Mouse (Mus musculus): ENCODE measurements around the gene Hist1h2af.
"Not testable (repeated sequence)": the region's sequence is repeated elsewhere in the genome, so short reads cannot be mapped to it uniquely, and the experiment has no call there.

DNA sequence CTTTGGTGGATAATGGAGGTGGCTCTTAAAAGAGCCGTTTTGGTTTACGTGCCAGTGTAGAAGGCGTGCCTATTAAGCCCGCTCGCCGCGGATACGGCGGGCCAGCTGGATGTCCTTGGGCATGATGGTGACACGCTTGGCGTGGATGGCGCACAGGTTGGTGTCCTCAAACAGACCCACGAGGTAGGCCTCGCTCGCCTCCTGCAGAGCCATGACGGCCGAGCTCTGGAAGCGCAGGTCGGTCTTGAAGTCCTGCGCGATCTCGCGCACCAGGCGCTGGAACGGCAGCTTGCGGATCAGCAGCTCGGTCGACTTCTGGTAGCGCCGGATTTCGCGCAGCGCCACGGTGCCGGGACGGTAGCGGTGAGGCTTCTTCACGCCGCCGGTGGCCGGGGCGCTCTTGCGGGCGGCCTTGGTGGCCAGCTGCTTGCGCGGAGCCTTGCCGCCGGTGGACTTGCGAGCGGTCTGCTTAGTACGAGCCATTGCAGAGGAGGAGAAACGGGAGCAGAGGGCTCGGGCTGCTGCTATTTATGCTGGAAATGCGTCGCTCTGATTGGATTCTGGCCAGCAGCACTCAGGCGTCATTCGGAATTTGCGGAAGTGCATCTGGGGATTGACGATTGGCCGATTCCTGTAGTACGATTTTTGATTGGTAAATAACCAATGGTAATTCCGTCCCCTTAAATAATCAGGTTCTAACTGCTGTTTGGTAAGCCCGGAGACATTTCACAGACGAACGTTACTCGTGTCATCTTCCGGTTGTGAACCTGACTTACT, 28.4 kb downstream of the Hist1h2af start, which contains the start of gene Hist1h3e:
- peak; percentile 99 for TF ChIP-seq POLR2A (IDR thresholded peaks at IDR 0.05; ENCODE audit: extremely low read depth, insufficient read depth, low read length)
- TF ChIP-seq CTCF (IDR thresholded peaks at IDR 0.05; ENCODE audit: extremely low read depth, insufficient read depth, low read length) = not testable (repeated sequence)
